Mouse (Mus musculus) brain, embryonic 18.5 days (tissue): Measurements from ENCODE around the gene C1qtnf12.

Source experiments
- DNase-seq: peaks from one replicate; pipeline ENCODE4 v3.0.0-alpha.2; 2012; ENCODE audit warnings: low read depth, low spot score

Gene C1qtnf12

DNA sequence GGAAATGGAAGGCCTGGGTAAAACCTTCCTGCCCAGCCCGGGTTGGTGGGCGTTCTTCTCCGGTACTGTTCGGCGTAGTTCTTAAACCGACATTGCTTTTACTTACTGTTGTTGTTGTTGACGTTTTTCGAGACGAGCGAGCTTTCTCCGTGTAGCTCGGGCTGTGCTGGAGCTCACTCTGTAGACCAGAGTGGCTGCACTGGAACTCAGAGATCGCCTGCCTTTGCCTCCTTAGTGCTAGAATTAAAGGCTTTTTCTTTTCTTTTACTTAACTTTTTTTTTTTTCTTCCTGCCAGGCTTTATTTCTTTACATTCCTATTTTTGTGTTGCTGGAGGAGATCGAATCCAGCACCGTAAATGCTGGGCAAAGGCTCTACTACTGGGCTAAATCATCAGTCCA is 31.5 kb downstream of the C1qtnf12 start:
- no peak for DNase-seq

GRCm38 (mm10) chr4:156004109-156004508 is 42.0 kb downstream of the C1qtnf12 start:
- no peak for DNase-seq

DNA sequence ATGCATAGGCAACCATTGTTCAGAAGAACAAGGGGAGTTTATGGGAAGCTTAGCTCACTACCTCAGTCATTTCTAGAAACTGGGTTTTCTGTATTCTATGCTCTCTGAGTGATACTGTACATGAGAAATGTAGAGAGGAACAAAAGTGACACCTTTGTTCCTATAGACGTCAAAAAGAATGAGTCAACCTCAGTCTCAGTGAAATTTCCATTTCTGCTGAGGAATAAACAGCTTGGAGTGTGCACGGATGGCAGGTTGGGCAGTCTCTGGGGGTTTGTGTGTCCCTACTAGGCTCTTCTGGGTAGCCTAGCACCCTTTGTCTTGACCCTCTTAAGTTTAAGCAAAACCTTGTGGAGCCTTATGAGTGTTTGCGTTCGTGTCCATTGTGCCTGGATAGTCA is 46.3 kb downstream of the C1qtnf12 start:
- no peak for DNase-seq

DNA sequence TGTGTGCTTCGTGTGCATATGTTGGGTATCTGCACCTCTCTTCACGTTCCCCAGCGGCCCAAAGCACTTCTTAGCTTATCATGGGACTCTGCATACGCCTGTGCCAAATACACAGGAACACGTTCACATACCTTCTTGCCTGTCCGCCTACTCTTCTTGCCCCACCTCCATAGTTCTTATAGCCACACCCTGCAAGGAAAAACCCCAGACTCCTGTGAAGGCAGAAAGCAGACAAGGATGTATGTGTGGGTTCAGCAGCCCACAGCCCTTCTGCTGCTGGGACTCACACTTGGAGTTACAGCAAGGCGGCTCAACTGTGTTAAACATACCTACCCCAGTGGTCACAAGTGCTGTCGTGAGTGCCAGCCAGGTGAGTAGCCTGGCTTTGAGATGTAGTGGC is 51.5 kb downstream of the C1qtnf12 start, which contains the start of gene Tnfrsf4:
Tnfrsf4 (plus strand) TSS at position 207 of the 400 bp plus-strand sequence.
- no peak for DNase-seq

- no peak for DNase-seq
Measured at GRCm38 (mm10) chr4:156014436-156014835, 52.3 kb downstream of the C1qtnf12 start.
